Mouse (Mus musculus): ENCODE data around the gene Klk4. TPM values are rescaled to one million over a fixed set of nuclear protein-coding genes. Genes with fewer than 3 reads are reported as not detected.
A peak's percentile ranks its signal among the peaks of the same experiment; 100 is the strongest.

The Klk4 gene
- polyA plus RNA-seq, 1 experiment from 2014 or later: not detected

DNA sequence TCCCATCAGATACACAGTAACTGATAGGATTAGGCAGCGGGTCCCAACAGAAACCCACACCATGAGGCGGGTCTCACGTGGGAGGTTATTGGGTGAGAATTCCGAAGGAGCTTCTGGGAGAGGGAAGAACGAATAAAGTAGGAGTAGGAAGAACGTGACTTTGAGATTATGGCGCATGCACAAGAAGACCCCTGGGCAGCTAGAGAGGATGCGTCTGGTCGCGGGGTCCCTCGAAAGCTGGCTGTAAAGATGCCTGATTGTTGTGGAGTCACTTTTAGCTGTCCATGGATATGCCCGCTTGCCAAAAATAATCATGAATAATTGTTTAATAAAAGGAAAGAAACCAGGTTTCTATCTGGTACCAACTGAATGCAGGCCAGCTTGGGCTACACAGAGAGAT is 23.5 kb upstream of the Klk4 start:
- Histone ChIP-seq H3K27ac (ENCODE audit: low read depth) (no peak overlapping the region), H3K27me3 (ENCODE audit: insufficient read depth, low read length) (no peaks in the 10 kb centered on the region), H3K36me3 (ENCODE audit: insufficient read depth) (no peaks in the 10 kb centered on the region), H3K4me1 (ENCODE audit: insufficient read depth) (no peaks in the 10 kb centered on the region), H3K4me2 (no peak overlapping the region), H3K9ac (no peak overlapping the region), H3K9me3 (ENCODE audit: low read depth, low read length) (no peaks in the 10 kb centered on the region), H3K4me3 (ENCODE audit: low read depth, low read length) (no peak overlapping the region)
- ATAC-seq (ENCODE audit: insufficient read depth) (no peak), DNase-seq (no peak)
- TF ChIP-seq CTCF (IDR thresholded peaks at IDR 0.05; ENCODE audit: low read depth): no peak
- WGBS: 88% methylated on average over 12 of the region's 12 CpGs

- 82% methylated on average over 8 of the region's 8 CpGs for WGBS
- Histone ChIP-seq H3K9me3 (ENCODE audit: low read depth, low read length) (no peaks in the 10 kb centered on the region), H3K4me2 (no peak overlapping the region), H3K36me3 (ENCODE audit: insufficient read depth) (no peaks in the 10 kb centered on the region), H3K4me1 (ENCODE audit: insufficient read depth) (no peaks in the 10 kb centered on the region), H3K9ac (no peak overlapping the region), H3K27ac (ENCODE audit: low read depth) (no peak overlapping the region), H3K27me3 (ENCODE audit: insufficient read depth, low read length) (no peaks in the 10 kb centered on the region), H3K4me3 (ENCODE audit: low read depth, low read length) (no peak overlapping the region)
- TF ChIP-seq CTCF (IDR thresholded peaks at IDR 0.05; ENCODE audit: low read depth): no peak
- DNase-seq (no peak), ATAC-seq (ENCODE audit: insufficient read depth) (no peak)
Observed at GRCm38 (mm10) chr7:43860411-43860810, 20.5 kb upstream of the Klk4 start.

- peak; percentile 95 for TF ChIP-seq CTCF (IDR thresholded peaks at IDR 0.05; ENCODE audit: low read depth)
- WGBS: 6% methylated on average over 10 of the region's 10 CpGs
- H3K36me3 ChIP-seq (ENCODE audit: insufficient read depth): no peaks in the 10 kb centered on the region
- no peak for ATAC-seq (ENCODE audit: insufficient read depth)
- H3K9ac ChIP-seq: no peak overlapping the region
- no peak overlapping the region for H3K4me2 ChIP-seq
- DNase-seq: peak; percentile 87
- no peak overlapping the region for H3K27ac ChIP-seq (ENCODE audit: low read depth)
- H3K9me3 ChIP-seq (ENCODE audit: low read depth, low read length): no peaks in the 10 kb centered on the region
- no peak overlapping the region for H3K4me3 ChIP-seq (ENCODE audit: low read depth, low read length)
- no peaks in the 10 kb centered on the region for H3K4me1 ChIP-seq (ENCODE audit: insufficient read depth)
- no peaks in the 10 kb centered on the region for H3K27me3 ChIP-seq (ENCODE audit: insufficient read depth, low read length)
Observed at GRCm38 (mm10) chr7:43873237-43873636, 7.7 kb upstream of the Klk4 start.

DNA sequence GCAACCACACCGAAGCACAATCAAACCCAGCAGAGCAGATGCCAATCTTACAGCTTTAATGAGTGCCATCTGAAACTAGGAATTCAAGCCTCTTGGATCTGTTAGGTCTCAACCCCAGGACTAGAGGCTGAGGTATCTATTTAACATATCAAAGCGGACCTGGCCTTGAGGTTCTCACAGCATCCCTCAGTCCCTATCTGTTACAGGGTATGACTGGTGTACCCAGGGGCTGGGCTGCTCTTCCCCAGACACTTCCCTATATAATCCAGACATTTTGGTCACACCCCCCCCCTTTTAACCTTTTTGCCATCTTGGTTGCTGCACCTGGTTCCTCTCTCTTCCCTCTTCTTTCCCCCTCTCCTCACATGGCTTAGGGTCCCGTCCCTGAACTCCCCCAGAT is 7.3 kb upstream of the Klk4 start:
- Histone ChIP-seq H3K27ac (ENCODE audit: low read depth) (no peak overlapping the region), H3K36me3 (ENCODE audit: insufficient read depth) (no peaks in the 10 kb centered on the region), H3K9ac (no peak overlapping the region), H3K4me2 (no peak overlapping the region), H3K4me1 (ENCODE audit: insufficient read depth) (no peaks in the 10 kb centered on the region), H3K27me3 (ENCODE audit: insufficient read depth, low read length) (no peaks in the 10 kb centered on the region), H3K4me3 (ENCODE audit: low read depth, low read length) (no peak overlapping the region), H3K9me3 (ENCODE audit: low read depth, low read length) (no peaks in the 10 kb centered on the region)
- ATAC-seq (ENCODE audit: insufficient read depth) (no peak), DNase-seq (no peak)
- no peak for TF ChIP-seq CTCF (IDR thresholded peaks at IDR 0.05; ENCODE audit: low read depth)
- WGBS: 77% methylated on average over 3 of the region's 3 CpGs

DNA sequence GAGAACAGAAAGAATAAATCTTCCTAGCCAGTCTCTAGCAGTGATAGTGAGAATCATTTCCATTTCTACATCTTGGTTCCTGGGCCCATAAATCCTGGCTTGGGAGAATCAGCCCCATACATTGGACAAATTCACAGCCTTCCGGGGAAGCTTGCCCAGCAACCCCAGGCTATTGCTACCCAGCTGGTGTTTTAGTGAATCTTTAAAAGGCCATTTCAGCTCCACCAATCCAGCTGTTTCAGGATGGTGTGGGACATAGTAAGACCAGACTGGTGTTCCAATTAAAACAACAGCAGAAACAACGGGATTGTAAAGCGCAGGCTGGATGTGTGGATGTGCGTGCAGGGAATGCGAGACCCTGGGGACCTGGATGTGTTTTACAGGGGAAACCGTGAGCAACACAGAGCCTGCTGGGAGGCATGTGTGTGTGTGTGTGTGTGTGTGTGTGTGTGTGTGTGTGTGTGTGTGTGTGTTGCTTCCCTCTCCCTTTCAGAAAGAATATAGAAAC is 6.0 kb upstream of the Klk4 start:
- H3K27me3 ChIP-seq (ENCODE audit: insufficient read depth, low read length): no peaks in the 10 kb centered on the region
- 74% methylated on average over 6 of the region's 6 CpGs for WGBS
- no peak overlapping the region for H3K27ac ChIP-seq (ENCODE audit: low read depth)
- H3K4me3 ChIP-seq (ENCODE audit: low read depth, low read length): no peak overlapping the region
- no peak overlapping the region for H3K9ac ChIP-seq
- no peak for ATAC-seq (ENCODE audit: insufficient read depth)
- H3K4me2 ChIP-seq: no peak overlapping the region
- no peaks in the 10 kb centered on the region for H3K4me1 ChIP-seq (ENCODE audit: insufficient read depth)
- H3K9me3 ChIP-seq (ENCODE audit: low read depth, low read length): no peaks in the 10 kb centered on the region
- no peak for DNase-seq
- no peak for TF ChIP-seq CTCF (IDR thresholded peaks at IDR 0.05; ENCODE audit: low read depth)
- no peaks in the 10 kb centered on the region for H3K36me3 ChIP-seq (ENCODE audit: insufficient read depth)

DNA sequence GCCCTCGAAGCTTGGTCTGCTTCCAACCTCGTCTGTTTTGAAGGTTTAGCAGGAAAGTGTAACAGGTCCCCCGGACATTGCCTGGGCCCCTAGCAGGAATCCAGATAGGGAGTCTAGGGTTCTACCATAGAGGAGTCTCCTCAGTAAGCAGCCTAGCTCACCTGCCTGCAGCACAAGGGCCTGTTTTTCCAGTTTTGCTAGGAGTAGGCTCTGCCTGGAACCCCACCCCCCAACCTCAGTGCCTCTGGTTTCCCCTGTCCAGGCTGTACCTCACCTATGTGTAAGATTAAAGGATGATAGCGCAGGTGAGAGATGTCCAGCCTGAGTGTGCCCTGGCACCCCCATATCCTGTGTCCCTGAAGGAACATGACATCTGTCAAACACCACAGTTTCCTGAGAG is 4.5 kb upstream of the Klk4 start:
- H3K27me3 ChIP-seq (ENCODE audit: insufficient read depth, low read length): no peaks in the 10 kb centered on the region
- no peaks in the 10 kb centered on the region for H3K4me1 ChIP-seq (ENCODE audit: insufficient read depth)
- no peaks in the 10 kb centered on the region for H3K9me3 ChIP-seq (ENCODE audit: low read depth, low read length)
- no peak overlapping the region for H3K9ac ChIP-seq
- H3K4me3 ChIP-seq (ENCODE audit: low read depth, low read length): no peak overlapping the region
- no peak overlapping the region for H3K4me2 ChIP-seq
- no peaks in the 10 kb centered on the region for H3K36me3 ChIP-seq (ENCODE audit: insufficient read depth)
- WGBS: 66% methylated on average over 4 of the region's 4 CpGs
- TF ChIP-seq CTCF (IDR thresholded peaks at IDR 0.05; ENCODE audit: low read depth): no peak
- peak; percentile 75; the same call in 1 of the 2 replicates for ATAC-seq (ENCODE audit: insufficient read depth)
- DNase-seq: peak; percentile 39
- H3K27ac ChIP-seq (ENCODE audit: low read depth): no peak overlapping the region

GRCm38 (mm10) chr7:43878281-43878680 is 2.7 kb upstream of the Klk4 start:
- no peak for TF ChIP-seq CTCF (IDR thresholded peaks at IDR 0.05; ENCODE audit: low read depth)
- ATAC-seq (ENCODE audit: insufficient read depth) (no peak), DNase-seq (no peak)
- no peak overlapping the region for H3K4me2 ChIP-seq
- H3K4me3 ChIP-seq (ENCODE audit: low read depth, low read length): no peak overlapping the region
- no peaks in the 10 kb centered on the region for H3K27me3 ChIP-seq (ENCODE audit: insufficient read depth, low read length)
- H3K27ac ChIP-seq (ENCODE audit: low read depth): no peak overlapping the region
- WGBS: 39% methylated on average over 1 of the region's 1 CpGs
- no peak overlapping the region for H3K9ac ChIP-seq
- H3K4me1 ChIP-seq (ENCODE audit: insufficient read depth): no peaks in the 10 kb centered on the region
- H3K36me3 ChIP-seq (ENCODE audit: insufficient read depth): no peaks in the 10 kb centered on the region
- H3K9me3 ChIP-seq (ENCODE audit: low read depth, low read length): no peaks in the 10 kb centered on the region

- Histone ChIP-seq H3K9ac (no peak overlapping the region), H3K4me2 (no peak overlapping the region), H3K4me1 (ENCODE audit: insufficient read depth) (no peaks in the 10 kb centered on the region), H3K27ac (ENCODE audit: low read depth) (no peak overlapping the region), H3K4me3 (ENCODE audit: low read depth, low read length) (no peak overlapping the region), H3K27me3 (ENCODE audit: insufficient read depth, low read length) (no peaks in the 10 kb centered on the region), H3K36me3 (ENCODE audit: insufficient read depth) (no peaks in the 10 kb centered on the region), H3K9me3 (ENCODE audit: low read depth, low read length) (no peaks in the 10 kb centered on the region)
- 13% methylated on average over 4 of the region's 4 CpGs for WGBS
- DNase-seq: no peak
- ATAC-seq (ENCODE audit: insufficient read depth): no peak
- no peak for TF ChIP-seq CTCF (IDR thresholded peaks at IDR 0.05; ENCODE audit: low read depth)
Observed at GRCm38 (mm10) chr7:43882346-43882745, 1.4 kb downstream of the Klk4 start.

Measured in lung, embryonic 14.5 days (tissue).